Mouse (Mus musculus) thymus, postnatal 36 days (tissue): Measurements from ENCODE around the gene Mypn.

Experiments
- DNase-seq, 2 experiments: peaks; one replicate each; pipeline ENCODE4 v3.0.0; 2022; ENCODE audit warnings: mixed read lengths in 2 of 2

The Mypn gene

DNA sequence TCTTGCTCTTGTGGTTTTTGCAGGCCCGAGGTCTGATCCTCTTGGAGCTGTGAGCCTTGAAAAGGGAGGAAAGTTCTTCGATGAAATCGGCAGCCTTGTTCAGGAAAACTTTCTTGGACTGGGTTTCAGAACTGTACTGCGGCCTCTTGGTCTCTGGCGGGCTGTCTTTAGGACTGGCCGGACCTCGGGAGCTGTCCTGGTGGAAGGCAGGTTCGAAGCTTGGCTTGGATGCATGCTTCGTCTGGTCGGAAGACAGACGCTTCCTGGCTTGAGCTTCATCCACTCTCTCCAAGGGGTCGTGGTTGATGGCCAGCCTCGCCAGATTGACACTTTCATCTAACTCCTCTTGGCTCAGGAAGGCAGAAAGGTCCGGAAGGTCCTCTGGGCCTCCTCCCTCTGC is 11.0 kb downstream of the Mypn start:
- no peak for DNase-seq

DNA sequence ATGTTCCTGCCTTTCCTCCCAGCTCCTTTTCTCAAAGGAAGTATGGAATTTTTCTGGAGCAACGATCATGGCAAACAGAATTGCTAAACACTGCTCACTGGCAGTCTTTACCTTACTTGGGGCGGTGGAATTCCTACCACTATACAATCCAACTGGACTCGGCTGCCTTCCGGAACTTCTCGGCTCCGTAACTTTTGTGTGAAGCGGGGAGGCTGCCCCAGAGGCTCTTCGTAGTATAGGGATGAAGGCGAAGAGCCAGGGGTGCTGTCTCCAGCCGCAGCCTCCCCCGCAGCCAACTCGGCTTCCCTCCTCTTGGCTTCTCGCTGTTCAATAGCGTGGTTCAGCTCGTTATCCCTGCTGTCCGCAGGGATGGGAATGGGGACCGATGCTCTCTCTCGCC is 11.5 kb downstream of the Mypn start:
- DNase-seq, result no peak

DNA sequence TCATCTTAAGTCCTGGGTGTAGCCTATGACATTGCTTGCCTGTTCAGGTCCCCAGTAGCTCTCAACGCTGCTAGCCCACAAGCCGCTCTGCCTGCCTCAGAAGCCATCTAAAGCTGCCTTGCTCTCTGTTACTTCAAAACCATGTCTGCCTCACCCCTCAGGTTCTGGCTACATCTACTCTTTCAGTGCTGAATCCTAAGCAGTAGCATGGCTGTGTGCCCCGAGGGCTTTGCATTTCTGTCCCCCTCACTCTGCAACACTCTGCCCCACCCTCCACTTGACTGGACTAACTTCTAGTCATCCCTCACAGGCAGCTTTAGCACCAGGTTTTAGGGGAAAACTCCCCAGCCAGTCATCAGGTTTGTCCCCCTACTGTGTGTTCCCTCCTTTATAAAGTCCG is 19.3 kb downstream of the Mypn start:
- no peak for DNase-seq

DNA sequence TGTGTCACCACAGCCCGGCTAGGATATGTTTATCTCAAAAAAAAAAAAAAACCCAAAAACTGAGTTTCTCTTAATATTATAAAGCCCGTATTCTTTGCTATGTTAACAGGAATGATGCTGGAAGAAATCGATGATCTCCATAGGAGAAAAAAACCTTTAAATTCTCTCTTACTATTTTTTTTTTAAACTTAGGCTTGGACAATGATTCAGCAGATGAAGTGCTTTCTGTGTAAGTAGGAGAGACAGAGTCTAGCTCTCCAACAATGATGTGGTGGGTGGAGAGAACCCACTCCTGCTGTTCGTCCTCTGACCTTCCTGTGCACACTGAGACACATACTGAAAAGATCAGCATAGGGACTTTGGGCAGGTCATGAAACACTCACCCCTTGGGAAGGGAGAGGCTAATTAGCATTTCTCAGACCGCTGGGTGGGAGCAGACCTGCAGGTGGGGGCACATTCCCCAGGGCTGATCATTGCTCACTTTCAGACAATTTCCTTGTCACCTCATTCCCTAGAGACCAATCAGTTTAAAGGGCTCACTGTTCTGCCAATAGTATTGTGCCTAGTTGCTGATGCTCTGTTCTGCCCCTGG is 21.5 kb downstream of the Mypn start:
- no peak for DNase-seq

DNA sequence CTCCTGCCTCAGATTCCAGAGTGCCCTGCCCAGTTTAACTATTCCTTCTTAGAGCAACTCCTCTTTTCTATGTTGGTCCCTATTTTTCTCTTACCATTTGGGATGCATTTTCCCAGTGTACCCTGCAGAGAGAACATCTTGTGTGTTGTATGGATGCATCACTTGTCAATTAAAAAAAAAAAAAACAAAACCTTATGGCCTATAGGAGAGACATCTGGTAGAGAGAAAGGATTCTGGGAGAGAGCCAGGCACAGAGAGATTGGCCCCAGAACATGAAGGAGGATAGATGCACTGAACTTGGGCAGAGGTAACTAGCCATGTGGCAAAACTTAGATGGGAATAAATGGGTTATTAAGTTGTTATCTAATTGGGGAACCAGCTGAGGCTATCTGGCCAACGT is 22.6 kb downstream of the Mypn start:
- no peak for DNase-seq

DNA sequence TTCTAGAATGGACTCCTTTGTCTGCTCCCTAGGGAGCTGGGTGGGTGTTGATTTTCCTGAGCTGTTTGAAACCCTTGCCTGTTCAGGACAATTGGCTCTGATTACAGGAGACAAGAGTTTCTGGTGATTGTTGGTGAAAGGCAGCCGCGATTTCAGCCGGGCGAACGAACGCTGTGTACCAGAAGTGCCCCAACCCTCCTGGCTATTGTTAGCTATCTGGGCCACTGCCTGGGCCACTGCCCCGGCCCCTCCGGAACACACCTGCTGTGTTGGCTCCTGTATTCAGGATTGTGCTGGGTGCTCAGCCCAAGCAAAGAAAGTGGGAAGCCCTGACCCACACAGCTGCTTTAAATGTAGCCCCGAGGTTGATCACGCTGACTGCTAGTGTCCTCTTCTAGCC is 24.2 kb downstream of the Mypn start:
- no peak for DNase-seq

DNA sequence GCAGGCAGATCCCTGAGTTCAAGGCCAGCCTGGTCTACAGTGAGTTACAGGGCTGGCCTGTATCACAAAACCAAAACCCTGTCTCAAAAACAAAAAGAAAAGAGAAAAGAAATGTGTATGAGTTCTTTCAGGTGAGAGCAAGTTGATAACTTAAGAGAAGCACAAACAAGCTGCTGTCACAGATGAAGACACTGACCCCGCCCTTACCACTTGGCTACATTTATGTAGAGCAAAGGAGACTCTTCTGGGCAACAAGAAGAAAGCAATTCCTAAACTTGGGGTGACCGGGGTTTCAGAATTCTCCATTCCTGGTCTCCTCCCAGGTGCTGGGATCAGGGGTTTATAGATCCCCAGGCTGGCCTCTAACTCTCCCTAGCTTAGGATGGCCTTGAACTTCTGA is 25.4 kb downstream of the Mypn start:
- no peak for DNase-seq

DNA sequence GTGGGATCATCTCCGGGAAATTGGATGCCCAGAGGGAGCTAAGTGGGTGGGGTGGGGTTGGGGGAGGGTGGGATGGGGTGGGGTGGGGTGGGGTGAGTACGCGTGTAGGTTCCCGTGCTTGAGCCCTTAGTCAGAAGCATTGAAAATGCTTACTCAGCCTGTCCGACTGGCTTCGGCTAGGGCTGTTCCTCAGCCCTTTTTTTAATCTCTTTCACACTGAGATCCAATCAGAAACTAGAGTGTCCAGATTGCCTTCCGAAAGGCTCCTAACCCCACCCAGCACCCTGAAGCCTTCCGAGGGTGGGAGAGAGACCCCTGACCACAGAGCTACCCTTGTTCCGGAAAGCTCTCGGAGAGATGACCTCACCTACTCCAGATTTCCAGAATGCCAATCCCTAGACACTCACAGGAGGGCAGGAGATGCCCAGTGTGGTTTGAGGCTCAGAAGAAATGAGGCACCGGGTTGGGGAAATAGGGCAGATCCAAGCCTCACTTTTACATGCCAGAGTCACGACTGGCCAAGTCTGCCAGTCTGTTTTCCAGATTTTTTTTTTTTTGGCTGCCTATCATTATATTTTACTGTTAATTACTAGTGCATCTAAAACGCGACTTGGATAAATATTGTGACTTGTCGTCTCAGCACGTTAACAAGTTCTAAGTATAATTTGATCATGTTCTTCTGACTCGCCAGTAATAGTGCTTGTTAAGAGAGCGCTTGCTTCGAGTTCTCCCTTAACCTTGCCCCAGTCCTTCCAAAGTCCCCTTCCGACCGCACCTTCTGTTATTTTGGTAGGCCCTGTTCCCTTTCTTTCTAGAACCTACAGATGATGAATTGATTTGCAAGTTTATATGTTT is 26.2 kb downstream of the Mypn start:
- no peak for DNase-seq

DNA sequence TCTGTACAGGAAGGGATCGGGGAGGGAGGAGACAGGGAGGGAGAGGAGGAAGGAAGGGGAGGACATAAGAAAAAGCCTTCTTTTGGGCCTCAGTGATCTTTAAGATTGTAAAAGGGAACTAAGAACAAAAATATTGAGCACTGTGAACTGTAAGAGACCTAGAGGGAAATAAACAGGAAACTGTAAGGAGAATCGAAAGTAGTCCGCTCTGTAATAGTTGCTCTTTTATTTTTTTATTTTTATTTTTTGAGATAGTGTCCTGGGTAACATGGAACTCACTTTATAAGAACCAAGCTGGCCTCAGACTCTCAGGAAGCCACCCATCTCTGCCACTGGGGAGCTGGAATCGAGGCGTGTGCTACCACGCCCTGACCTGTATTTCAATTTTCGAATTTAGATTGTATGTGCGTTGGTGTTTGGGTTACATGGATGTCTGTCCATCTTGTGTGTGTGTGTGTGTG is 27.3 kb downstream of the Mypn start:
- DNase-seq, result no peak

DNA sequence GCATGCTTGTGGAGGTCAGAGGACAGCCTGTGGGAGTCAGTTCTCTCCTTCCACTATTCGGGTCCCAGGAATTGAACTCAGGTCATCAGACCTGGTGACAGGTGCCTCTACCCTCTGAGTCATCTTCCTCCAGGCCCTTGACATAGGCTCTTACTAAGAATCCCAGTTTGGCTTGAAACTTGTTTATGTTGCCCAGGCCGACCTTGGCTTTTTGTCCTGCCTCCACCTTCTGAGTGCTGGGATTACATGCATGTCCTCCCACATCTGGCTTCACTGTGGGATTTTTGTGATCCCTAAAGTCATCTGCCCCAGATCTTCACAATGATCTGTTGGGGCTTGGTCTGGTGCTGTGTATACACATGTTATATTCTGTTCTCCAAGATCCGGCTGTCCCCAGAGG is 31.7 kb downstream of the Mypn start:
- no peak for DNase-seq

DNA sequence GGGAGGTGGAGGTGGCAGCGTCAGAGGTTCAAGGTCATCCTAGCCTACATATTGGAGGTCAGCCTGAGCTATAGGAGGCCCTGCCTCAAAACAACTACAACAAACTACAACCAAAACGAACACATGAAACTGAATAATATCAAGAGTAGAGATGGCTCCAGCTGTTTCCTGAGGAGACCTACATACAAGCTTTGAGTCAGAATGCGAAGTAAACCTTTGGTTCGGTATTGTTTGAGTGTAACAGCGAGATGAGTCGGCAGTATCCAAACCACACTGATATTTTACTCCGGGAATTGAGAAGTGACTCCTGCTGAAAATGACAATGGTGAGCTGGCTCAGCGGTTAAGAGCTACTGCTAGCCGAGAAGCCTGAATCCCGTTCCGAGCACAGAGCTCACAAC is 34.2 kb downstream of the Mypn start:
- no peak for DNase-seq

DNA sequence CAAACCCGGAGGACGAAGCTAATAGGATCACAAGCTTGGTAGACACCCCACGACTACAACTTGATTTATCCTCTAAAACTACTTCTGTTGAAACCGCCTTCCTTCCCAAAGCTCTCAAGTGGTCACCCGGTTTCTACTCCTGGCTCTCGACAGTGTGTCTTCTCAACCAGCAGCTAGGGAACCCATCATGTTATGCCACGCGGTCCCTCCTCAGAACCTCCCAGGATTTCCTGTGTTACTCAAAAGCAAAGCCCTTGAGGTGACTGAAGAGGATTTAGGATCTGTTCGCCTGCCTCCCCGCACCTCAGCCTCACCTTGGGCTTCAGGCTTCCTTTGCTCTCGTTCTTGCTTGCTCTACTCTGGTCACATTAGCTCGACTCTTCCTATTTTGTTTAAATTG is 35.6 kb downstream of the Mypn start:
- no peak for DNase-seq

DNA sequence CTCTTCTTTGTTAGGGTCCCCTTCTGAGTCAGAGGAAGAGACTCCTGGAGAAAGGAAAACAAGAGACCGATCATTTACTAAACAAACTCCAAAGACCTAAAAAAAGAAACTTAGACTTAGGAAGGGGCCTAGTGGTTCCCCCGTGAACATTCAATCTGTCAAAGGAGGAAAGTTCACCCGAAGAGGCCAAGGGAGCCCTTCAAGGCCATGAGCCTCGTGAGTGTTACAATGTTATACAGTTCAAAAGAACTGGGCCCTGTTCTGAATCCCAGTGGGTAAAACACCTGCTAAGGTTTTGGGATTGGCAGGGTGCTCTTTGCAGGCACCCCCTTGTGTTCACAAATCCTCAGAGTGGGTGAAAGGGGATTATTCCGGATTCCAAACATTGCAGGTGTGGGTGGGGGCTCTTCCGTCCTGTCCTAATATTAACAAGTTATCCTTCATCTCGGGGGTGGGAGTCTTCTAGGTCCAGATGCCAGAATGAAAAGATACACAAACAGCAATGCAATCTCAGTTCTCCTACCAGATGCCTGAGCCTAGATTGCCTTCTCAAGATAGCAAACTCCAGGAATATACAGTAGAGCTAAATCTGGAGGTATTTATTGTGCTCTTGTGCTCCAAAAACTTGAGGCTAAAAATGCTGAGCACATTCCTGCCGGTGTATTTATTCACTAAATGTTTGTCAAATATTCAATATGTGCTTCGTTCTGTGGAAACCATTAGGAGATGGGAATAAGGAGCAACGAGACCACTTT is 36.3 kb downstream of the Mypn start:
- DNase-seq, result no peak

DNA sequence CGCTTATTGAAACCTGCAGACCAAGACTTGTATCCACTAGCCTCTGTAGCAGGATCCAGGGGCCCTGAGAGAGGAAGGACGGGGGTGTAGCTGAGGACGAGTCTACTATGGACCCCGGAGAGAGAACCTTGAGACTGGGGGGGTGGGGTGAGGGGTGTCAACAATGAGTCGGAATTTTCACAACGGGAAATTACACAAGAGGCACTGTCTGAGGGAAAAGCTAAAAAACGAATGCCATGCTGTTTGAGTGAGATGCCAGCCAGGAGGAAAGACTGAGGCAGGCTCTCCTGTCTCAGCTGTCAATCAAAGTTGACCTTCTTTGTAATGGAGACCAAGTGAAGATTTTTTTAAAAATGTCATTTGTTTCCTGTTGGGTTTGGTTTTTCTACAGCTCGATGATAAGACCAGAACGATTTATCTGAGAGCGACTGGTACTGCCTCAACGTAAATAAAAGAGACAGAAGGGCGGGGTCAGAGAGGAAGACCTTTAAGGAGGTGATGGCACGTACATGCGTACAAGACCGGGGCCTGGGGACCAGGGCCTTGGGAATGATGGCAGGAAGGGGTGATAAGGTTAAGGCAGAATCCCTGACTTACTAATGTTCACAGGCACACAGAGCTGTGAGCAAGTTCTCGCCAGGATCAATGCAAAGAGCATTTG is 37.9 kb downstream of the Mypn start:
- DNase-seq, result no peak

DNA sequence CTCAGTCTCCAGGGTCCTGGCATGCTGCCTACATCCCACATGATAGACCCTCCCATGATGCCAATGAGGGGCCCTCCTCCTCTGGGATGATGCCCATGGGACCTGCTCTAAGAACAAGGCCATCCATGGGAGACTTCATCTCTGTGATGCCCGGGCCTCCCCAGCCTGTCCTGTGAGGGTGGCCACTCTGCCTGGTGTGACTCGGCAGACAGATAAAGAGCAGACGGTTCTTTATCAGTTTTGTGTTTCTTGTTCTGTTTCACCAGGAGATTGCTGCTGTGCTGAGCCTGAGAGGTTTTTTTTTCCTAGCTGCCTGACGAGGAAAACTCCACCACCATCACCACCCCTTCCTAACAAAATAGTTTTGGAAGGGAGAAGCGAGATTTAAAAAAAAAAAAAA is 42.5 kb downstream of the Mypn start:
- DNase-seq, result no peak

DNA sequence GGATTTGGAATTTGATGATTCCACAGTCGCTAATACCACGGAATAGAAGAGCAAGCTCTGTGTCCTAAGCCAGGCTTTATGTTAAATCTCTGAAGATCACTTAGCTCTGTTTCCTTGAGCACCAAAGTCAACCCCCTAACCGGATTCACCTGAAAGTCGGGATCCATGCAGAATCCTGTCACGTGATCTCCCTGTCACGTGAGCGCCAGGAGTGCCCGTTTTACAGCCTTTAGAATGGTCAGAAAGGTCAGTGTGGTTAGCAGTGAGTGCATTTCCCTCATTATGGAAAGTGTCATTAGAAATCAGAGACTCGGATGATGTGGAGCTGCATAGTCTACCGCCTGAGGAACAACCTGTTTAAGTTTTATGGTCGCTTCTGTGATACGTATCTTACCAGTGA is 43.1 kb downstream of the Mypn start:
- DNase-seq, result no peak

DNA sequence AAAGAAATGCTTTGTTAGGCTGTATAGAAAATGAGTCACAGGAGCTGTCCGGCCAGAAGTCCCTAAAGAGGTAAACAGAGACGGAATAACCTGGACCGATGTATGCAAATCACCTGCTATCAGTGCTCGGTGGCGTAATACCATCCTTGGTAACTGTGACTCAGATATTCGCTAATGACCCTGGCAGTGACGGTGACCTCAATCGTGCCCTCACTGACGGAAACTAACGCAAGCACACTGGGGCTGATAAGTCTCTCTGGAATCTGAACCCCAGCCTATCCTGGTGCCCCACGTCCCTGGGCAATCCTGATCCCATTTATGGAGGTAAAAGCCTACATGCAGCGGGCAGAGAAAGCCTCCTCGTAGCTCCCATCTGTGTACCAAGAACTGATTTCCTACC is 45.6 kb downstream of the Mypn start:
- no peak for DNase-seq

DNA sequence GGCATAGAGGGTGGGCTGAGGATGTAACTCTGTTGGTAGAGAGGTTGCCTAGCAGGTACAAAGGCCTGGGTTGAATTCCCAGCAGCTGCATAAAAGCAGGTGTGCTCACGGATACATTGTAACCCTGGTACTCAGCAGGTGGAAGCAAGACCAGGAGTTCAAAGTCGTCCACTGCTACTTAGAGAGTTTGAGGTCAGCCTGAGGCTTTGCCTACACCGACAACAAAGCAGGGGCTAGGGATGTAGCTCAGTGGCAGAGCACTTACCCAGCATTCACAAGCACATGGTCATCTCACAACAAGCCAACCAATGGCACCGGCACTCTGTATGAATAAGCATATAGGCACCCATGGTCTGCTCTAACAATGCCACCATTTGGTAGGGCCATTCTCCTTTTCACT is 46.3 kb downstream of the Mypn start:
- no peak for DNase-seq

DNA sequence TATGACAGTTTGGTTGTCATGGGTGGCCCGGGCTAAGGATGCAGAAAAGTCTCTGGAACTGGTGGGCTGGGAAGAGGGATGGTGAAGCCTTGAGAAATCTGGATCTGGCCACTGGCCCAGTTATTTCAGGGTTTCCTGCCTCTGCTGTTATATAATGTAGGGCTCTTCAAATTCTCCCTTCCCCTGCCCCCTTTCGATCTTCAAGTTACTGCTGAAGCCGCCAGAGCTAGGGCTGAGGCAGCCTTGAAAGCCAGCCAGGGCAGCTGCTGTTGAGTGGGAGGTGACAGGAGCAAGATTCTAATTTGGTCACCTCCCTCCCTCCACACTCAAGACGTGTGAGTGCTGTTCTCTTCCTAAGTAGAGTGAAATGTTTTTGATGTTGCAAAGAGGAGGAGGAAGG is 46.8 kb downstream of the Mypn start:
- DNase-seq, result no peak

DNA sequence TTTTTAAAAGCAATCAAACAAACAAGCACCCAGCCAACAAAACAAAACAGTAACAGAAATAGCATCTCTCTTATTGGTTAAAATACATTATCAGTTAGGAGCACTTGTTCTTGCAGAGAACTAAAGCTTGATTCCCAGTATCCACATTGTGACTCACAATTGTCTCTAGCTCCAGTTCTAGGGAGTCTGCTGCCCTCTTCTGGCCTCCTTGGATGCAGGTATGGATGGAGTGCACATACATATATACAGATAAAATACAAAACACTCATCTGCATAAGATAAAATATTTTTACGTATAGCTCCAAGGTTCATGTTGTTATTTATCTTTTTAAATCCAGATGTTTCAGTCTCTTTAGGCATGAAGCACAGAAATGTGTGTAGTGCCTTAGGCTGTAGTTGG is 47.4 kb downstream of the Mypn start:
- DNase-seq, result no peak

DNA sequence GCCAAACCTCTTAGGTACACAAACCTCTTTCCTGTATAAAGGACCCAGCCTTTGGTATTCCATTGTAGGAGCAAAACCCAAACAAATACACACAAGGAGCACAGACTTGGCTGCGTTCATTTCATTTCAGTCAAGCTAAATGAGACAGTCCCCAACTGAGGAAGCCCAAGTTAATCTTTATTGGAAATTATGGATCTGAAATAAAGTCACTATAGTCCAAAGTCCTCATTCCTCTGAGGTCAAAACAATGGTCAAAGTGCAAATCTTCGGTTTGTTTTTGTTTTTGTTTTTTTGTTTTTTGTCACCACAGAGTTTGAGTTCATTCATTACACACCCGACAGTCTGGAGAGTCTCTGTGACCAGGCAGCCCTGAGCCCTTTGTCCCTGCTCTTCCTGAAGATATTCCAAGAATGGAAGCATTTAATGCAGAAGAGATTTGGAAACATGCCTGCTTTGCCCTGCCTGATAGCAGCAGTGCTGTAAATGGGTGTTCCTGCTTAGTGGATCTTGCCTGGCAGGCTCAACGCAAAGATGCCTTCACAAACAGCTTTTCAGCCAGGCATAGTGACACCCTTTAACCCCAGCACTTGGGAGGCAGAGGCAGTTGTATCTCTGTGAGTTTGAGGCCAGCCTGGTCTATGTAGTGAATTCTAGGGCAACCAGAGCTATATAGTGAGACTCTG is 47.9 kb downstream of the Mypn start:
- no peak for DNase-seq

DNA sequence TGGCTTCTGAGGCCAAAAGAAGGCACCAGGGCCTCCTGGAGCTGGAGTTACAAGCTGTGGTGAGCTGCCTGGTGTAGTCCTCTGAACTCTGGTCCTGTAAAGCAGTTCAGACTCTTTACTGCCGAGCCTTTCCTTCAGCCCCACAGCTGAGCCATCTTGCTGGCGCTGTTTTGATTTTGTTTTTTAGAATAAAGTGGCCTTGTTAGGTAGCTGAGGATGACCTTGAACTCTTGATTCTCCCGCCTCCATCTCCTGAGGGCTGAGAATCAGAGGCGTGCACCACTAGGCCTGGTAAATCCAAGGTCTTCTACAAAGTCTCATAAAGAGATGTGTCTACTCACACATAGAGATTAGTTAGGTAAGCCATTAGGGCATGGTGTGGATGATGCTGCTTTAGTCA is 49.0 kb downstream of the Mypn start:
- DNase-seq, result no peak

DNA sequence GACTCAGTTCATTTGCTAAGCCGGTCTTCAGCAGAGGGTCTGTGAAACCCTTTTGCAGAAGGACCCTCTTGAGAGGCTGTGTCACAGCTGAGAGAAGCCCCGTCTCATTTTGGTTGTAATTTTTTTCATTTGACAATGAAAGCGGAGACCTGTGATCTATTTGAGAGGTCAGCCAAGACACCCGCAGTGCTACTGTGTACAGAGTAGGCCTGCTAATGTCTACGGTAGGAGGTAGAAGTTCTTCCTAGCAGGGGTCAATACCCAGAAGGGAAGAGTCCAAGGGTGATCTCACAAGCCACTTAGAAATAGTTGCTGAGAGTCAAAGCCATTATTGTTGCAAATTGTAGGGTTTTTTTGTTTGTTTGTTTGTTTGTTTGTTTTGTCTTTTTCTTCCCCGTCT is 49.5 kb downstream of the Mypn start:
- no peak for DNase-seq
